Mouse (Mus musculus): Measurements from ENCODE around the gene Pde5a. TPM values are rescaled to one million over a fixed set of nuclear protein-coding genes. Genes with fewer than 3 reads are reported as not detected.

Gene Pde5a
- total RNA-seq, 2 experiments from 2014 or later: 7.8 to 9.7 TPM

DNA sequence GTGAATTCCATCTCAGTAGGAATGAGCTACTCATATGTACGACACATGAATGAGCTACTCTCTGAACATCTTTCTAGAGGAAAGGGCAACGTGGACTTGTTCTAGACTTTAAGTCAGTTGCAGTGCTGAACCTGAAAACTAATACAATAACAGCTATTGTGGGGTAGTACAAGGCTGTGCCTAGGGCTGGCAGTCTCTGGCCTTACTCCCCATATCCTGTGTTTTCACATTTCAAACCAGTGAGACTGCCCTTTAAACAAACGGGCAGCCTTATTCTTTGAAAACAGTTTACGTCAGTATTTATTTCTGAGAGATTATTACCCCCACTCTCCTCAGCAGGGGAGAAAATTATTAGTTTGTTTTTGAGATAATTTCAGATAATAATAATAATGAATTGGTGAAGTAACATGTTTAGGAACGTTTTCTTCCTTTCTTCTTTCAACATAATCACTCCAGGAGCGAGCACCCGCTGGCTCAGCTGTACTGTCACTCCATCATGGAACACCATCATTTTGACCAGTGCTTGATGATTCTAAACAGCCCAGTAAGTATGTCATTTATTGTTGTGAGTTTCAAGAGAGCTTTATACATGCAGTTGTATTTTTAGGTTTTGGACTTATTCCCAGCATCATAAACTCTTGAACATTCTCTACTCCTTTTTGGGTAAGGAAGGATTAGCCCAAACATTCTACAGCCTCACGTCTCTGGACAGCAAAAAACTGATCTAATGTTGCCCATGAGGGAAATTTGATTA, 106.5 kb downstream of the Pde5a start:
- DNase-seq (ENCODE audit: extremely low spot score in 1 of 2, low spot score in 1 of 2): no peak

DNA sequence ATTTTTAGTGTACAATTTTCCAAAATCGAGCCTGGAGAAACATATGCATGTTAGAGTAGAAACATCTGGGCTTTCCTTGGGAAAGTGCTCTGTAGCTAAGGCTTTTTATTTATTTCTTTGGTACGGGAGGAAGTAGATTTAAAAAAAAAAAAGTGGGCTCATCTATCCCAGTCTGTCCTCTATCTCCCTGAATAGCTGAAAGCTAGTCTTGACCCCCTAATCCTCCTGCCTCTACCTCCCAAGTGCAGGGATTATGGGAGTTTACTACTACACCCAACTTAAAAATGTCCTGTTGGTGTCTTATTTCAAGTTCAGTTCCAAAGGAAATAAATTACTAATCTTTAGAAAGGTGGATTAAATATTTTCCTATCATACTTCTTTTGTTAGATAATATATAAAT, 108.9 kb downstream of the Pde5a start:
- no peak for DNase-seq (ENCODE audit: extremely low spot score in 1 of 2, low spot score in 1 of 2)

GRCm38 (mm10) chr3:122848410-122849034, 119.8 kb downstream of the Pde5a start:
- DNase-seq (ENCODE audit: extremely low spot score in 1 of 2, low spot score in 1 of 2): no peak

DNA sequence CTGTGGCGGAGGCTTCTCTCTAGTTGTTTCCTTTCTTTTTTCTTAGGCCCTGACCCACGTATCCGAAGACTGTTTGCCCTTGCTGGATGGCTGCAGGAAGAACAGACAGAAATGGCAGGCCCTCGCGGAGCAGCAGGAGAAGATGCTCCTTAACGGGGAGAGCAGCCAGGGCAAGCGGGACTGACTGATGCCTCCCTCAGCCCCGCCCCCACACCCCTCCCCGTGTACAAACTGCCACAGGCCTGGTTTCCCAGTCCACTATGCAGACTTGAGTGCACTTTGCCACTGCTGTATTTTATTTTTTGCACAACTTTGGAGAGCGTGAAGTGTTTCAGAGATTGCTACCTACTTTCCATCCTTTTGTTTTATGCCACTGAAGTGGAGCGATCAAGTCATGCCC, 126.4 kb downstream of the Pde5a start:
- DNase-seq (ENCODE audit: extremely low spot score in 1 of 2, low spot score in 1 of 2): no peak

DNA sequence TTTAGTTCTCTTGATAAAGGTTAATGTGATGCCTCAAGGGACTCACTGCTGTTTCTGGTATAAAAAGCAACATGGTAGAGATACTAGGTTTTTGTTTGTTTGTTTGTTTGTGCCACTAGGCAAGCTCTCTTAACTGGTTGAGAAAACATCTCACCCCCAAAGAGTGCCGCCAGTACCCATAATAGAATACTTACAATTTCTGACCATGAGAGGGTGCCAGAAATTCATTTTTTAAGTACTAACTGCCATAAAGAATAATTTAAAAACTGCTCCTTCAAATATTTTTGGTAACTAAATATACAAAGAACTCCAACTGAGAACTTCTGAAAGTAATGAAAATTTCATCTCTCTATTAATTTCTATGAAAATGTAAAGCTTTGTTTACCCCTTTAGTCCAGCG, 131.1 kb downstream of the Pde5a start:
- no peak for DNase-seq (ENCODE audit: extremely low spot score in 1 of 2, low spot score in 1 of 2)

DNA sequence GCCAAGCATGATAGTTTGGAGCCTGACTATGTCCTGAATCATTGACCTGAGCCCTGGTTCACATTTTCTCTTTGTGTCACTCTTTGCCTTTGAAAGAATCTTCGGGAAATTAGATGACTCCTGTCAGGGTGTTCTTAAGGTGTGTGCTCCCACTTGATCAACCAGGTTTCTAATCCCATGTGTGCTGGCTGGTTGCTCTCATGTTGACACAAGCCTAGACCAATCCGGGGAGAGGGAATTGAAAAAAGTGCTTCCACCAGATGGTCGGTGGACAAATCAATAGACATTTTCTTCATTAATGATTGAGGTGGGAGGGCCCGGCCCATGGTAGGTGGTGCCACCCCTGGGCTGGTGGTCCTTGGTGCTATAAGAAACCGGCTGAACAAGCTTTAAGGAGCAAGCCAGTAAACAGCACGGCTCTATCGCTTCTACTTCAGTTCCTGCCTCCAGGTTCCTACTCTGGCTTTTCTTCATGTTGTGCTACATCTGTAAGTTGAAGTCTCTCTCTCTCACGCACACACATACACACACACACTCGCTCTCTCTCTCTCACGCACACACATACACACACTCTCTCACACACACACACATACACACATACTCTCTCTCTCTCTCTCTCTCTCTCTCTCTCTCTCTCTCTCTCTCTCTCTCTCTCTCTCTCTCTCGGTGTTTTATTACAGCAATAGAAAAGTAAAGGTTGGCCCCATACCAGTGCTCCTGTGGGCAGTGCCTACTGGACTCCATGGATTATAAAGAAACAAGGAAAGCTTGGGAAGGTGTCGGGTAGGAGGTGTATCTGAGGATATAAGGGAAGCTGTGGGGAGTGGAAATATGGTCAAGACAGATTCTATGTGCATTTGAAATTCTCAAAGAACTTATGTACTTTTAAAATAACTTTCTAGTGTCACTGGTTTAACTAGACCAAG, 132.1 kb downstream of the Pde5a start:
- no peak for DNase-seq (ENCODE audit: extremely low spot score in 1 of 2, low spot score in 1 of 2)

DNA sequence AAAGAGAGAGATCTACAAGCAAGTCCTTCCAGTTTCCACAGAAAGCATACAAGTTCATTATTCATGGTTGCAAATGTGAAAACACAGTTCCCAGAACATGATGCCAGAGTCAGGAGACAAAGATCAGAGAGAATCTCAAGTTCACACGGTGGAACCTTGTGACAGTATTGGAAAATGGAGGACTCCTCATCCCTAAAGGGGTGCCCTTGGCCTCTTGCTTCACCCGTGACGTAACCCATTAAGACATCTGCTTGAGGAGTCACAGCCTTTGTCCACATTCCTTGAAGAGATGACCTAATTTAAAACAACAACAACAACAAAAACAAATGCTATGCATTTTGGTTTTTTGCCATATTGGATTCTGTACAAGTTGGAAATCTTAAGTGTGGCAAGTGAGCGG, 136.3 kb downstream of the Pde5a start:
- no peak for DNase-seq (ENCODE audit: extremely low spot score in 1 of 2, low spot score in 1 of 2)

DNA sequence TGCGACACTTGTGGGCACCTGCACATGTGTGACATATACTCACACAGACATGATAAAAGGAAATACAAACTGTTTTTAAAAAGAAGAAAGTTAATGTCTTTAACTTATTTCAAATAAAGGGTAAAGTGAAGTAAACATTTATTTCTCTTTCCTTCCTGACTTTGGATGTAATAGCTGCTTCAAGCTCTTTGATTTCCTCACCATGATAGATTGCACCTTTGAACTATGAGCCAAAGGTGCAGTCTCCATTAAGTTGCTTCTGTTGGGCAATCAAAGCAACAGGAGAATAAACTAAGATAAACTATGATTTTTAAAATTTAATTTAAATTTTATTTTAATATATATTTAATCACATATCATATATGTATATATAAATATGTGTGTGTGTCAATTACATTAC, 139.5 kb downstream of the Pde5a start:
- DNase-seq (ENCODE audit: extremely low spot score in 1 of 2, low spot score in 1 of 2): no peak

DNA sequence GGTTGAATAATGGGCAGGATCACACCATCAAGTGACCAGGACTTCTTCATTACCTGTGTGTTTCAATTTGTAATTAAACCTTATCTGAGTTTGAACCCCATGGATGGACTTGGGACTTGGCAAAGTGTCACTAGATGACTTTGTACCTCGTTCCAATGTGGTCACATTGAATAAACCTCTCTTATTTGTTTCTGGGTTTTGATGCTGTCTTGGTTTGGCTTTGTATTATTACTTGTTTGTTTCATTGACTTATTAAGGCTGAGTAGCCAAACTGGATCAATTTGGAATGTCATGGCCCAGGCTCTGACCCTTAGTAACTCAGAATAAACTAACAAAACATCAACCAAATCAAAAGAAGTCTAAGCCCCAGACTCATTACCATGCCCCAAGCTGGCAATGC, 142.8 kb downstream of the Pde5a start:
- DNase-seq (ENCODE audit: extremely low spot score in 1 of 2, low spot score in 1 of 2): no peak

- no peak for DNase-seq (ENCODE audit: extremely low spot score in 1 of 2, low spot score in 1 of 2)
These were observed 148.1 kb downstream of the Pde5a start for GRCm38 (mm10) chr3:122876870-122877269.

GRCm38 (mm10) chr3:122877543-122877942, 148.8 kb downstream of the Pde5a start:
- no peak for DNase-seq (ENCODE audit: extremely low spot score in 1 of 2, low spot score in 1 of 2)

GRCm38 (mm10) chr3:122878705-122879315, 150.1 kb downstream of the Pde5a start:
- DNase-seq (ENCODE audit: extremely low spot score in 1 of 2, low spot score in 1 of 2): no peak

GRCm38 (mm10) chr3:122887505-122888301, 159.0 kb downstream of the Pde5a start:
- DNase-seq (ENCODE audit: extremely low spot score in 1 of 2, low spot score in 1 of 2): no peak

DNA sequence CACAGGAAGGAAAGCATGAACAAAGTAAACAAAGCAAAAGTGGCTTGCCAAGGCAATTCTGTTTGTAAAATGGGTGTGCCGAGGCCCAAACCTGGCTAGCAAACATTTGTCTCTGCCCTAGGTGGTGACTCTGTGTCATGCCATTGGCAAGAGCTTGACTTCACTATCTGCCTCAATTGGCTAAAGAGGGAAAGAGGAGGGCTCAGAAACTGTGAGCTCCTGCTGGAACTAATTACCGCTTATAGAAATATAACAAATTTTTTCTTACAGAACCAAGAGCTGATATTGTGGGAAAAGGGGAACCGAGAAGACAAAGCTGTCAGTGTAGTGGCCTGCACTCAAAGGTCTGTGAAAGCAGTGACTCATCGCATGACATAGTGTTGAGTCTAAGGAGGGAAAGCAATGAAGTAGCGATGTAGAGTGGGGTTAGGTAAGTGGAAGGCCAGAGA, 159.6 kb downstream of the Pde5a start:
- DNase-seq (ENCODE audit: extremely low spot score in 1 of 2, low spot score in 1 of 2): no peak

DNA sequence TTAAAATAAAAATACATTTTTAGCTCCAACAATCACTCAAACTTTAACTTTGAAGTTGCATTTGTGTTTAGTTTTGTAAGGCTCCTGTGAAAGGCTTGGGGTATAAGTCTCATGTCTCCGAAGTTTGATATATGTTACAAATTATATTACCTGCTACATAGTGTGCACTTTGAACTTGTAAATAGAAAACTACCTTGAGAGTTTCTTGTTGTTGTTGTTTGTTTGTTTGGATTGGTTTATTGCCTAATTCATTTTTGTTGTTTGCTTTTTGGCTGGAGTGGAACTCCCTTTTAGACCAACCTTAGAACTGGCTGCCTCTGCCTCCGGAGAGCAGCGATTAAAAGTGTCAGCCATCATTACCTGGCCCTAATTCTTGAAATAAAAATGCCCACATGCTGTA, 166.0 kb downstream of the Pde5a start, which contains the start of gene Fabp2:
Gene Fabp2 (plus strand): TSS at position 301 of the 400 bp plus-strand sequence.
- DNase-seq (ENCODE audit: extremely low spot score in 1 of 2, low spot score in 1 of 2): no peak

- DNase-seq (ENCODE audit: extremely low spot score in 1 of 2, low spot score in 1 of 2): no peak
These were observed 166.5 kb downstream of the Pde5a start for GRCm38 (mm10) chr3:122895189-122895731.

- no peak for DNase-seq (ENCODE audit: extremely low spot score in 1 of 2, low spot score in 1 of 2)
These were observed 169.5 kb downstream of the Pde5a start for GRCm38 (mm10) chr3:122898254-122898653.

DNA sequence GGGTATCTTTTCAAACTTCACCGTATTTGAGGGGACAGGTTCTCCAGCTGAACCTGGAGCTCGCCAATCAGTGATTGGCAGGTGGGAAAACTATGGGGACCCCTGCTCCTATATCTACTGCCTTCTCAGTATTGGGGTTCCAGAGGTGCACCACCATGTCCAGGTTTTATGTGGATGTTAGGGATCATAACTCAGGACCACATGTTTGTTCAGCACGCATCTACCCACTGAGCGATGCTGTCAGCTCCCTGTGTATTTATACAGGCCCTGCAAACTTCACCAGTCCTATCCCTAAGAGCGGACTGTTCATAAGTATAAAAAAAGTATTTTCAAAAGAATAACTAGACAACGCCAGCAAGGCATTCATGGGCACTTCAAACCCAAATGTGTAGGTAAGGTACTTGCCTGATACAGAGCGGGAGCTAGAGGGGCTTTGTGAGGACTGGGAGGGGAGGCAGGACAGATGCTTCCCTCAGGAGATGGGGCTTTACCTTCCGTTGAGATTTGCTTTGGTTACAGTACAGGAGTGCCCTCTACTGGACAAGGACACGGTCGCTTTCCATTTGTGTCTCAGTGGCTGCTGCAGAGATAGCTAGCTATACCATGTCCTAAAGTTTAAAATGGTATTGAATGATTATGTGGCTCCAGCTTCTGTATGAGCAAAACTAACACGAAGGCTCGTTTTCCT, 175.1 kb downstream of the Pde5a start:
- DNase-seq (ENCODE audit: extremely low spot score in 1 of 2, low spot score in 1 of 2): peak; percentile 19 to 35

- no peak for DNase-seq (ENCODE audit: extremely low spot score in 1 of 2, low spot score in 1 of 2)
These were observed 179.1 kb downstream of the Pde5a start for GRCm38 (mm10) chr3:122907841-122908240.
